Mouse (Mus musculus) urinary bladder, postnatal 14 days (tissue): Measurements from ENCODE around the gene Tmem266.

Experiments used
- DNase-seq: peaks from one replicate; pipeline ENCODE4 v3.0.0; 2021; ENCODE audit warnings: low spot score

Tmem266 gene

DNA sequence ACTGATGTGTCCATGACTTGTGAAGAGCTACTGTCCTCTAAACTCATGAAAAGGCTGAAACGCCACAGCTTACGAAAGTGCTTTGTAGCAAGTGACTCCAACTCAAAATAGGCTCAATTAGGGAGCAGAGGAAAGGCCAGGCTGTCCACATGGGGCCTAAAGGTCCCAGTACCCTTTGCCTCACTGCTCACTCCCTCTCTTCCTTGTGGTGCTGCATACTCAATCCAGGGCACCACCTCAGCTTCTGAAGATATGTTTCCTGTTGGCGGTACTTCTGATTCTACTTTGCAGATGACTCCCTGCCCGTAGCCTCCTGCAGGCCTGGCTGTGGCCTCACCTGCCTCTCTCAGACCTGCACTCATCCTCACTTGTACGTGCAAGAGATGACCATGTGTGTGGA is 126.7 kb downstream of the Tmem266 start:
- DNase-seq, result no peak

DNA sequence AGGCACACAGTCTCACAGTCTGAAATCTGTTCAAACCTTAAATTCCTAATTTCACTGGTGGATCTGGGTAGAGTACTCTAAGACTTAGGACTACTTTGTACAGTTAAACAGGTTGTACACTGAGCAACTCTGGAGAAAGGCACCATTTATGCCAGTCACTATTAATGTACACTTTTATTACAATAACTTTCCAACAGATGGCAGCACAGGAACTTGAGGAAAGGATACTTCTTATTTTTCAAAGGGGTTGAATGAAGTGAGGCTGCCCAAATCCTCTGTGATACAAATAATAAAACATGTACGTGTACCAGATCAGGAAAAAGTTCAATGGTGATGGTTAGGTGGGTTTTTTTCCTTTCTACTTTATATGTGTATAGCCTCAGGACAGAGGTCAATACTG is 141.7 kb downstream of the Tmem266 start:
- no peak for DNase-seq

DNA sequence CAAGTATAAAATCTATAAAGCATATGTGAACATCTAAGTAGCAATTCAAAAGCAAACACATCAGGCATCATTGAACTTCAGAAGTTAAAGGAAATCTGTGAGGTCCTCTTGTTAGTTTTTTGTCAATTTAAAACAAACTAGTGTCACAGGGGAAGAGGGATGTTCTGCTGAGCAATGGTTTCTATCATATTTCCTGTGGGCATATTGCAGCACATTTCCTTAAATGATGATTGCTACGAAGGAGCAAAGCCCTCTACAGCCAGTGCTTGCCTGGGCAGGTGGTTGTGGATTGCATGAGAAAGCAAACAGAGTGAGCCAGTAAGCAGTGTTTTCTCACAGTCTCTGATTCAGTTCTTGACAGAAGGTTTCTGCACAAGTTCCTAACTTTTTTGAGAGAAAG is 149.4 kb downstream of the Tmem266 start:
- no peak for DNase-seq

DNA sequence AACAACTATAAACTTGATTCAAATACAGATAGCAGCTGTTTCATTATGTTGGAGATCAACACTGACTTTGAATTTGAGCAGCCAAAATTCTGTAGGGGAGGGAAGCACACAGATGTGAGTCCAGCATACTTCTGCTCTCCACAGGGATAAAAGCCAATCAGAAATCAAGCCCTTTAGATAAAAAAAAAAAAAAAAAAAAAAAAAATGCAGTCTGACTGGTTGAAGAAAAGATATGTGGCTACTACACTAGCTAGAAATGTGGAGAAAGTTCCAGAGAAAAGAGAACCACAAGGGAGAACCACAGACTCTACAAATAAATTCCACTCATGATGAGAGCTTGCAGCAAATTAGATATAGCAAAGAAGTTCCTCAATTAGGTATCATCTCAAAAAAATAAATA is 152.0 kb downstream of the Tmem266 start:
- no peak for DNase-seq

DNA sequence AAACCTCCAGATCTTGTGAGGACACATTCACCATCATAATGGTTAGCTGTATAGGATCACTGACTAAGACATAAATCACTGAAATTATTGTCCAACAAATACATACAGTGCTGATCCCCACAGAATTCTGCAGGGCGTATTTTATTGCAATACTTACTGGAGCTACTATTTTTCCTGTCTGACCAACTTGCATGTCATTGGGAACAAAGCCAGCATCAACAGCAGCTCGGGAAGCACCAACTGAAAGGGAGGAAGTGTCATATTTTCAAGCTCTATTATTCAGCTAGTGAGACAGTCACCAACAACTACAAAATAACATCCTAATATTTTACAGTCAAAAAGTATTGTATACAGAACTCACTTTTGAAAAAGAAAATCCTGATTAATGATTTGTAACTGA is 155.4 kb downstream of the Tmem266 start:
- no peak for DNase-seq
